Mouse (Mus musculus) embryonic fibroblast, embryonic 13.5 days (primary cell): Measurements from ENCODE around the gene Pdxdc1. TPM values are rescaled to one million over a fixed set of nuclear protein-coding genes. Genes with fewer than 3 reads are reported as not detected.
A peak's percentile ranks its signal among the peaks of the same experiment; 100 is the strongest.
"Not testable (repeated sequence)": the region's sequence is repeated elsewhere in the genome, so short reads cannot be mapped to it uniquely, and the experiment has no call there.

ENCODE experiments used
- H3K27ac ChIP-seq: 2 replicates; pipeline ENCODE4 v1.5.1; 2012; ENCODE audit warnings: low read length, control low read depth, inconsistent platforms; ENCODE audit not compliant: insufficient read depth
- H3K4me1 ChIP-seq: 2 replicates; pipeline ENCODE4 v1.6.1; 2011; ENCODE audit warnings: low read length; ENCODE audit not compliant: control insufficient read depth, insufficient read depth
- H3K4me3 ChIP-seq: 2 replicates; pipeline ENCODE4 v1.5.1; 2011; ENCODE audit warnings: mild to moderate bottlenecking, control low read depth, low read length; ENCODE audit not compliant: insufficient read depth
- CTCF ChIP-seq: IDR thresholded peaks from 2 replicates; pipeline ENCODE4 v1.5.1; 2011; ENCODE audit warnings: mild to moderate bottlenecking, control low read depth, low read length, moderate library complexity, borderline replicate concordance; ENCODE audit not compliant: insufficient read depth
- POLR2A ChIP-seq: IDR thresholded peaks from 2 replicates; pipeline ENCODE4 v1.6.1; 2011; ENCODE audit warnings: low read depth, mild to moderate bottlenecking, control low read depth, low read length, moderate library complexity
- polyA plus RNA-seq: library from polyadenylated mRNA; stranded (reverse); fragments of >200 nt; gene quantifications from 2 replicates; pipeline ENCODE4 v1.2.4, GENCODE M21; 2011; ENCODE audit warnings: low read depth; ENCODE audit not compliant: missing spikeins, insufficient read length

Pdxdc1 gene
- polyA plus RNA-seq, 1 experiment: 220 TPM

- no peak for TF ChIP-seq CTCF
- TF ChIP-seq POLR2A: no peak
- Histone ChIP-seq H3K4me1 (peaks cover 5% of the 10 kb centered on the region; the same call in 1 of the 2 replicates), H3K4me3 (peak overlapping the region; percentile 64), H3K27ac (peak overlapping the region; percentile 51)
Observed at GRCm38 (mm10) chr16:13819806-13820500, 83.0 kb downstream of the Pdxdc1 start.

- Histone ChIP-seq H3K4me1 (peaks cover 5% of the 10 kb centered on the region; the same call in 1 of the 2 replicates), H3K27ac (peak overlapping the region; percentile 51), H3K4me3 (peak overlapping the region; percentile 64)
- no peak for TF ChIP-seq CTCF
Observed at GRCm38 (mm10) chr16:13819394-13819743, 83.6 kb downstream of the Pdxdc1 start.

- Histone ChIP-seq H3K4me3 (peak within 1 kb of the TSS; percentile 90), H3K27ac (peak within 1 kb of the TSS; percentile 54), H3K4me1 (peaks cover 5% of the 10 kb centered on the region; the same call in 1 of the 2 replicates)
- TF ChIP-seq POLR2A (peak; percentile 91; the same call in 1 of the 2 replicates), CTCF (no peak)
Observed at GRCm38 (mm10) chr16:13818560-13819393, 84.2 kb downstream of the Pdxdc1 start, which contains the start of gene Ntan1. Gene Ntan1 (plus strand): TSS chr16:13818845.

- no peak overlapping the region for H3K4me3 ChIP-seq
- H3K27ac ChIP-seq: no peak overlapping the region
- H3K4me1 ChIP-seq: no peaks in the 10 kb centered on the region
- TF ChIP-seq CTCF (no peak), POLR2A (no peak)
Observed at GRCm38 (mm10) chr16:13813200-13813599, 89.7 kb downstream of the Pdxdc1 start.

- Histone ChIP-seq H3K4me3 (no peak overlapping the region), H3K27ac (no peak overlapping the region), H3K4me1 (no peaks in the 10 kb centered on the region)
- TF ChIP-seq POLR2A (no peak), CTCF (no peak)
Observed at GRCm38 (mm10) chr16:13812152-13812551, 90.8 kb downstream of the Pdxdc1 start.

GRCm38 (mm10) chr16:13808410-13808809 lies 94.5 kb downstream of the Pdxdc1 start:
- no peak overlapping the region for H3K27ac ChIP-seq
- H3K4me3 ChIP-seq: no peak overlapping the region
- no peaks in the 10 kb centered on the region for H3K4me1 ChIP-seq
- TF ChIP-seq POLR2A (no peak), CTCF (no peak)

- Histone ChIP-seq H3K4me3 (no peak overlapping the region), H3K4me1 (no peaks in the 10 kb centered on the region), H3K27ac (no peak overlapping the region)
- TF ChIP-seq CTCF: no peak
- TF ChIP-seq POLR2A: no peak
Observed at GRCm38 (mm10) chr16:13807616-13808015, 95.3 kb downstream of the Pdxdc1 start.

GRCm38 (mm10) chr16:13804666-13805065 lies 98.3 kb downstream of the Pdxdc1 start:
- no peak for TF ChIP-seq CTCF
- no peak for TF ChIP-seq POLR2A
- Histone ChIP-seq H3K27ac (no peak overlapping the region), H3K4me3 (no peak overlapping the region), H3K4me1 (no peaks in the 10 kb centered on the region)

GRCm38 (mm10) chr16:13801231-13801630 lies 101.7 kb downstream of the Pdxdc1 start:
- H3K4me3 ChIP-seq: no peak overlapping the region
- TF ChIP-seq CTCF: no peak
- no peak for TF ChIP-seq POLR2A
- H3K27ac ChIP-seq: no peak overlapping the region
- no peaks in the 10 kb centered on the region for H3K4me1 ChIP-seq

GRCm38 (mm10) chr16:13796746-13797175 lies 106.2 kb downstream of the Pdxdc1 start:
- TF ChIP-seq POLR2A (no peak), CTCF (no peak)
- no peaks in the 10 kb centered on the region for H3K4me1 ChIP-seq
- no peak overlapping the region for H3K4me3 ChIP-seq
- no peak overlapping the region for H3K27ac ChIP-seq

- H3K4me3 ChIP-seq, H3K27ac ChIP-seq, H3K4me1 ChIP-seq: not testable (repeated sequence)
Observed at GRCm38 (mm10) chr16:13793441-13793840, 109.5 kb downstream of the Pdxdc1 start.
